Mouse (Mus musculus) gastrocnemius, postnatal 25 days (tissue): ENCODE results near the gene Thada. TPM values are rescaled to one million over a fixed set of nuclear protein-coding genes. Genes with fewer than 3 reads are reported as not detected.
"Not testable (repeated sequence)": the region's sequence is repeated elsewhere in the genome, so short reads cannot be mapped to it uniquely, and the experiment has no call there.

Experiments
- DNase-seq: peaks from one replicate; pipeline ENCODE4 v3.0.0; 2022
- total RNA-seq, 2 experiments: library from RNA; stranded (reverse); gene quantifications; 1 replicate in 1 of 2; 2 replicates in 1 of 2; pipeline ENCODE4 v1.2.3; 2021

Gene Thada
- total RNA-seq, 2 experiments from 2014 or later: 4.5 to 5.4 TPM

- no peak for DNase-seq
Observed at GRCm38 (mm10) chr17:84258638-84259261, 207.3 kb downstream of the Thada start.

- DNase-seq: no peak
Observed at GRCm38 (mm10) chr17:84257927-84258532, 208.0 kb downstream of the Thada start.

- no peak for DNase-seq
Observed at GRCm38 (mm10) chr17:84256278-84256819, 209.7 kb downstream of the Thada start.

- peak; percentile 53 for DNase-seq
Observed at GRCm38 (mm10) chr17:84255841-84256240, 210.2 kb downstream of the Thada start.

- no peak for DNase-seq
Observed at GRCm38 (mm10) chr17:84251426-84251825, 214.6 kb downstream of the Thada start.

- no peak for DNase-seq
Observed at GRCm38 (mm10) chr17:84244182-84244920, 221.7 kb downstream of the Thada start.

GRCm38 (mm10) chr17:84243759-84244158, 222.2 kb downstream of the Thada start:
- no peak for DNase-seq

- no peak for DNase-seq
Observed at GRCm38 (mm10) chr17:84241308-84241957, 224.6 kb downstream of the Thada start.

GRCm38 (mm10) chr17:84239679-84240292, 226.2 kb downstream of the Thada start:
- DNase-seq: no peak

- no peak for DNase-seq
Observed at GRCm38 (mm10) chr17:84238174-84238573, 227.8 kb downstream of the Thada start.

GRCm38 (mm10) chr17:84236781-84237557, 229.0 kb downstream of the Thada start:
- DNase-seq: peak; percentile 23

- DNase-seq: no peak
Observed at GRCm38 (mm10) chr17:84235399-84235928, 230.5 kb downstream of the Thada start.

GRCm38 (mm10) chr17:84234785-84235184, 231.2 kb downstream of the Thada start:
- DNase-seq: not testable (repeated sequence)

- DNase-seq: no peak
Observed at GRCm38 (mm10) chr17:84233758-84234157, 232.2 kb downstream of the Thada start.

GRCm38 (mm10) chr17:84231361-84231760, 234.6 kb downstream of the Thada start:
- no peak for DNase-seq

- no peak for DNase-seq
Observed at GRCm38 (mm10) chr17:84228223-84228622, 237.8 kb downstream of the Thada start.

- no peak for DNase-seq
Observed at GRCm38 (mm10) chr17:84226681-84227080, 239.3 kb downstream of the Thada start.

GRCm38 (mm10) chr17:84226231-84226630, 239.8 kb downstream of the Thada start:
- no peak for DNase-seq

GRCm38 (mm10) chr17:84224217-84224887, 241.7 kb downstream of the Thada start:
- no peak for DNase-seq

- not testable (repeated sequence) for DNase-seq
Observed at GRCm38 (mm10) chr17:84218841-84219240, 247.2 kb downstream of the Thada start.
